Comparison of ENCODE assay signal across 8 mouse cellular contexts in genomic region chr5:26816975-26817941, GRCm38 (mm10). TPM values are rescaled to one million over a fixed set of nuclear protein-coding genes. Genes with fewer than 3 reads are reported as not detected.
DNase-seq lines count a peak whose midpoint lies in the region; ATAC-seq lines count a peak whose summit lies in the region.

TSS of gene Dpp6 (plus strand) at chr5:26817203.

- no peak for ATAC-seq in megakaryocyte, adult 5-6 weeks (ENCODE audit: poor library complexity, severe bottlenecking)
- 0 out of 2 replicates have a peak, but pooled peaks have one; percentile 30 for ATAC-seq in embryonic facial prominence, embryonic 14.5 days (ENCODE audit: low read depth)
- peak; percentile 90 for ATAC-seq in hindbrain, embryonic 16.5 days

- peaks cover 13% of the 10 kb centered on the region; the same call in 1 of the 2 replicates for H3K9me3 ChIP-seq in megakaryocyte, embryonic 14.5 days
- no peaks in the 10 kb centered on the region for H3K9me3 ChIP-seq in embryonic facial prominence, embryonic 14.5 days (ENCODE audit: control insufficient read depth, low read length)
- H3K9me3 ChIP-seq in hindbrain, embryonic 16.5 days (ENCODE audit: control insufficient read depth, low read length), result no peaks in the 10 kb centered on the region

- intact Hi-C loops in left cerebral cortex, postnatal 36 days (cut with DNase I), result no loop called here

- peaks cover 6% of the 10 kb centered on the region for H3K27me3 ChIP-seq in megakaryocyte, embryonic 14.5 days (replicated peaks)
- peaks cover 30% of the 10 kb centered on the region for H3K27me3 ChIP-seq in embryonic facial prominence, embryonic 14.5 days (replicated peaks; ENCODE audit: control insufficient read depth, insufficient read depth, low read length)
- H3K27me3 ChIP-seq in hindbrain, embryonic 16.5 days (replicated peaks; ENCODE audit: control insufficient read depth, insufficient read depth, low read length), result peaks cover 4% of the 10 kb centered on the region

- H3K4me3 ChIP-seq in megakaryocyte, embryonic 14.5 days (replicated peaks), result peak within 1 kb of the TSS; percentile 23
- H3K4me3 ChIP-seq in embryonic facial prominence, embryonic 14.5 days (ENCODE audit: low read depth, low read length), result peak within 1 kb of the TSS; percentile 24
- peak within 1 kb of the TSS; percentile 44 for H3K4me3 ChIP-seq in hindbrain, embryonic 16.5 days (ENCODE audit: low read length)

- no peaks in the 10 kb centered on the region for H3K36me3 ChIP-seq in megakaryocyte, embryonic 14.5 days (replicated peaks; ENCODE audit: low read length)
- H3K36me3 ChIP-seq in embryonic facial prominence, embryonic 14.5 days (ENCODE audit: control insufficient read depth, insufficient read depth, low read length), result no peaks in the 10 kb centered on the region
- no peaks in the 10 kb centered on the region for H3K36me3 ChIP-seq in hindbrain, embryonic 16.5 days (ENCODE audit: control insufficient read depth, insufficient read depth, low read length)

- H3K4me2 ChIP-seq in embryonic facial prominence, embryonic 14.5 days (ENCODE audit: low read depth, low read length), result peak within 1 kb of the TSS; percentile 53
- H3K4me2 ChIP-seq in hindbrain, embryonic 16.5 days (ENCODE audit: low read length), result peak within 1 kb of the TSS; percentile 75

- H3K9ac ChIP-seq in embryonic facial prominence, embryonic 14.5 days (ENCODE audit: low read depth, low read length), result 0 out of 2 replicates have a peak within 1 kb of the TSS, but pooled peaks have one; percentile 6
- H3K9ac ChIP-seq in hindbrain, embryonic 16.5 days (ENCODE audit: low read depth, low read length), result peak within 1 kb of the TSS; percentile 61

- no peak within 1 kb of the TSS for H3K27ac ChIP-seq in embryonic facial prominence, embryonic 14.5 days (replicated peaks; ENCODE audit: low read depth, low read length)
- H3K27ac ChIP-seq in hindbrain, embryonic 16.5 days (ENCODE audit: low read depth, low read length), result peak within 1 kb of the TSS; percentile 29; the same call in 1 of the 2 replicates

- peak; percentile 31 for DNase-seq in embryonic facial prominence, embryonic 14.5 days (ENCODE audit: low spot score)
- peak in 1 of 2 experiments; percentile 5 for DNase-seq in left cerebral cortex, postnatal 36 days (ENCODE audit: low spot score in 2 of 2)
- peak; percentile 7 for DNase-seq in retina, postnatal 1 day
- no peak for DNase-seq in adrenal gland, adult 2 months
- DNase-seq in urinary bladder, postnatal 14 days (ENCODE audit: low spot score), result no peak

- H3K4me1 ChIP-seq in megakaryocyte, embryonic 14.5 days, result no peaks in the 10 kb centered on the region
- no peaks in the 10 kb centered on the region for H3K4me1 ChIP-seq in embryonic facial prominence, embryonic 14.5 days (ENCODE audit: control insufficient read depth, insufficient read depth, low read length)
- H3K4me1 ChIP-seq in hindbrain, embryonic 16.5 days (ENCODE audit: control insufficient read depth, insufficient read depth, low read depth, low read length), result peaks cover 7% of the 10 kb centered on the region

- WGBS in embryonic facial prominence, embryonic 14.5 days, result 2% methylated on average over 47 of the region's 48 CpGs
- WGBS in hindbrain, embryonic 16.5 days, result 3% methylated on average over 48 of the region's 48 CpGs

RNA-seq across cellular contexts. Expression of gene Dpp6, which starts in this region (rescaled TPM):
- 0.12 TPM in 1 of 2 replicates, not detected in the other for polyA plus RNA-seq in megakaryocyte, embryonic 14.5 days (2012; ENCODE audit: insufficient read depth, low replicate concordance)
- not detected in 2 replicates for total RNA-seq in megakaryocyte, adult 5-6 weeks (2015)
- 0.04 and 0.48 TPM in 2 replicates for total RNA-seq in megakaryocyte, adult 5-6 weeks (2017)
- polyA plus RNA-seq in embryonic facial prominence, embryonic 14.5 days (2014; fragmentation: Nextera tagmentation; extraction: Ambion mirVana), result 5.5 and 5.9 TPM in 2 replicates
- polyA plus RNA-seq in hindbrain, embryonic 16.5 days (2015; fragmentation: Nextera tagmentation; extraction: Ambion mirVana), result 97.0 and 98.0 TPM in 2 replicates
- 100 to 1,000 TPM; 171 to 189 TPM for total RNA-seq in left cerebral cortex, postnatal 36 days (2021)
- total RNA-seq in adrenal gland, adult 2 months (2021), result 1 to 10 TPM; 7.4 to 9.2 TPM
- 1.8 TPM in 2 replicates for polyA plus RNA-seq in adrenal gland, adult 2 months (2012; rRNA removed)

Comparison
In these comparisons a context has a peak if more than half of its experiments do, and no peak if none do; other contexts are left out.
1. RNA of gene Dpp6 (total RNA-seq): 171 to 189 TPM in left cerebral cortex, postnatal 36 days; 7.4 to 9.2 TPM in adrenal gland, adult 2 months and 0.04 to 0.48 TPM in megakaryocyte, adult 5-6 weeks; every median in the first group is over 10 times any median in the second.
2. RNA of gene Dpp6 (polyA plus RNA-seq): 97.0 to 98.0 TPM in hindbrain, embryonic 16.5 days; 5.5 to 5.9 TPM in embryonic facial prominence, embryonic 14.5 days, 1.8 TPM in adrenal gland, adult 2 months and 0.12 TPM in megakaryocyte, embryonic 14.5 days; every median in the first group is over 10 times any median in the second.
3. DNase-seq: peak in embryonic facial prominence, embryonic 14.5 days (single experiment) and retina, postnatal 1 day (single experiment); none in adrenal gland, adult 2 months (single experiment) and urinary bladder, postnatal 14 days (single experiment).
4. Peak in every context shown above with its lines, with median percentiles within 50 percentile points of each other: H3K4me3 ChIP-seq.